Mouse (Mus musculus) skeletal muscle tissue, postnatal 0 days (tissue): Measurements from ENCODE around the gene Rgs8. TPM values are rescaled to one million over a fixed set of nuclear protein-coding genes. Genes with fewer than 3 reads are reported as not detected.

Source experiments
- polyA plus RNA-seq: library from polyadenylated mRNA; unstranded; fragments of >200 nt; fragmentation: Nextera tagmentation; extraction: Ambion mirVana; gene quantifications from 2 replicates; pipeline ENCODE4 v1.2.1, GENCODE M21; 2015

The Rgs8 gene
- polyA plus RNA-seq = 0.16 and 0.22 TPM in 2 replicates

GRCm38 (mm10) chr1:153652938-153653623 is at the start of gene Rgs8:
Gene Rgs8, plus strand, starts transcription at chr1:153653025.

GRCm38 (mm10) chr1:153740145-153740544 is 87.3 kb downstream of the Rgs8 start, which contains the start of gene Rgs16:
Gene Rgs16, plus strand, starts transcription at chr1:153740349.

GRCm38 (mm10) chr1:153749211-153749801 is 96.5 kb downstream of the Rgs8 start, which contains the start of gene Rnasel:
Gene Rnasel, plus strand, starts transcription at chr1:153749426.

Other genes starting within 250 kb of the Rgs8 start
- 0.17 and 0.45 TPM in 2 replicates for gene Shcbp1l, start 227.9 kb upstream of the Rgs8 start, polyA plus RNA-seq
- 11.5 and 11.6 TPM in 2 replicates for gene Dhx9, start 165.4 kb upstream of the Rgs8 start, polyA plus RNA-seq
- gene Npl, start 103.0 kb upstream of the Rgs8 start, polyA plus RNA-seq = 8.0 and 18.4 TPM in 2 replicates
- 11.1 and 12.6 TPM in 2 replicates for gene Rgs16, start 87.3 kb downstream of the Rgs8 start, polyA plus RNA-seq
- 9.7 and 10.2 TPM in 2 replicates for gene Rnasel, start 96.4 kb downstream of the Rgs8 start, polyA plus RNA-seq
- gene Rgsl1, start 191.1 kb downstream of the Rgs8 start, polyA plus RNA-seq = 0.09 and 0.11 TPM in 2 replicates
- 0.10 TPM in 1 of 2 replicates, not detected in the other for gene Teddm1b, start 221.3 kb downstream of the Rgs8 start, polyA plus RNA-seq
- not detected in 2 replicates for gene Teddm1a, start 238.7 kb downstream of the Rgs8 start, polyA plus RNA-seq
- 107 and 133 TPM in 2 replicates for gene Glul, start 246.9 kb downstream of the Rgs8 start, polyA plus RNA-seq
- 0.74 and 1.5 TPM in 2 replicates for gene Teddm2, start 247.2 kb downstream of the Rgs8 start, polyA plus RNA-seq